Mouse (Mus musculus) embryonic fibroblast, embryonic 13.5 days (primary cell): ENCODE data around the gene Ccdc182.

Experiments
- CTCF ChIP-seq: IDR thresholded peaks from 2 replicates; pipeline ENCODE4 v1.5.1; 2011; ENCODE audit warnings: mild to moderate bottlenecking, control low read depth, low read length, moderate library complexity, borderline replicate concordance; ENCODE audit not compliant: insufficient read depth
- POLR2A ChIP-seq: IDR thresholded peaks from 2 replicates; pipeline ENCODE4 v1.6.1; 2011; ENCODE audit warnings: low read depth, mild to moderate bottlenecking, control low read depth, low read length, moderate library complexity

- TF ChIP-seq CTCF (no peak), POLR2A (no peak)
Observed at GRCm38 (mm10) chr11:88282516-88282915, 11.3 kb upstream of the Ccdc182 start.
